Mouse (Mus musculus): ENCODE results near the gene Ssh3.

DNA sequence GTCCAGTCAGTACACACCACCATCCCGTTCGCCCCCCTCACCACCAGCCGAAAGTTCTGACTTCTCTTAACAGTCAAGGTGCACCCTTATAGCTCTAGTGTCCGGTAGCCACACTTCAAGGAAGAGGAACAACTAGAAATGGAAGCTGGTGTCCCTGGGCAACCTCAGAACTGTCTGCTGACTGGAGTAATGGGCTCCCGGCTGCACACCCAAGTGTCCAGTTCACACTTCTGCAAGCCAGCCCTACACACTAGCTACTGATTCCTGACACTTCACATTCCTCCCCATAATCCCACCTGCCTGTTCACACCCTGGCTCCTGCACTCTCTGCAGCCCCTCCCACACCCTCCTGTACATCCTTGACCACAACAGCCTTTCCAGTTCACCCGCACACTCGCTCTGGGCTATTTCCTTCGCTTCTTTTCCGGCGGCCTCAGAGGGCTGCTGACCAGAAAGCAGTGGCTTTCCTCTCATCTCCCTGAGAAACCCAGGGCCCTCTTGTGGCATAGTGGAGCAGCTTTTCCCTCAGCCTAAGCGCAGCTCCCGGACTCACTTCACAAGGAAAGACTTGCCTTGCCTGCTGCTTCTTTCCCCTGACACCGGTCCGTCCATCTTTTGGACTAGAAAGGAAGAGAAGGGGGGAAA, 52.8 kb downstream of the Ssh3 start:
- peak; percentile 69 for TF ChIP-seq CTCF (IDR thresholded peaks at IDR 0.05)
- no peak for TF ChIP-seq EP300 (IDR thresholded peaks at IDR 0.05)

All from lung, postnatal 0 days (tissue).